Mouse (Mus musculus) liver, embryonic 12.5 days (tissue): ENCODE data around the gene Stag1. TPM values are rescaled to one million over a fixed set of nuclear protein-coding genes. Genes with fewer than 3 reads are reported as not detected.

ENCODE experiments used
- ATAC-seq: fragments of 200-750 bp; cut with Nextera tagmentation; 2 replicates; pipeline ENCODE4 v1.8.0; 2017; ENCODE audit warnings: moderate number of reproducible peaks, mild to moderate bottlenecking, moderate library complexity
- H3K27ac ChIP-seq: fragments of 300-500 bp; sonication (generic); 2 replicates; pipeline ENCODE4 v1.5.1; 2016; ENCODE audit warnings: mild to moderate bottlenecking
- H3K27me3 ChIP-seq: fragments of 300-500 bp; sonication (generic); replicated peaks from 2 replicates; pipeline ENCODE4 v1.6.1; 2016; ENCODE audit warnings: mild to moderate bottlenecking, moderate library complexity
- H3K36me3 ChIP-seq: fragments of 300-500 bp; sonication (generic); 2 replicates; pipeline ENCODE4 v1.6.1; 2016; ENCODE audit warnings: mild to moderate bottlenecking, moderate library complexity
- H3K4me1 ChIP-seq: fragments of 300-500 bp; sonication (generic); 2 replicates; pipeline ENCODE4 v1.6.1; 2016
- H3K4me2 ChIP-seq: fragments of 300-500 bp; sonication (generic); 2 replicates; pipeline ENCODE4 v1.6.1; 2016; ENCODE audit warnings: mild to moderate bottlenecking, moderate library complexity
- H3K4me3 ChIP-seq: fragments of 300-500 bp; sonication (generic); 2 replicates; pipeline ENCODE4 v1.5.1; 2016; ENCODE audit warnings: mild to moderate bottlenecking, moderate library complexity
- H3K9ac ChIP-seq: fragments of 300-500 bp; sonication (generic); 2 replicates; pipeline ENCODE4 v1.6.1; 2016; ENCODE audit warnings: mild to moderate bottlenecking, moderate library complexity
- H3K9me3 ChIP-seq: fragments of 300-500 bp; sonication (generic); replicated peaks from 2 replicates; pipeline ENCODE4 v1.6.1; 2016; ENCODE audit warnings: mild to moderate bottlenecking, moderate library complexity
- WGBS: fragments of 180-500 bp; shearing (Covaris S2); methylation state at CpG from one replicate; pipeline ENCODE4 v1.1.7; 2016; ENCODE audit not compliant: insufficient replicate concordance; 5-methylcytosine and 5-hydroxymethylcytosine counted together
- polyA plus RNA-seq: library from polyadenylated mRNA; unstranded; fragments of >200 nt; fragmentation: Nextera tagmentation; extraction: Ambion mirVana; gene quantifications from 2 replicates; pipeline ENCODE4 v1.2.1, GENCODE M21; 2016

Gene Stag1
- polyA plus RNA-seq, 1 experiment from 2014 or later, result 30.0 TPM

- 0 out of 2 replicates have a peak, but pooled peaks cover 4% of the 10 kb centered on the region for H3K36me3 ChIP-seq
- no peak overlapping the region for H3K9ac ChIP-seq
- no peaks in the 10 kb centered on the region for H3K27me3 ChIP-seq
- H3K4me2 ChIP-seq, result no peak overlapping the region
- H3K4me1 ChIP-seq, result peaks cover 28% of the 10 kb centered on the region
- WGBS, result 81% methylated on average over 2 of the region's 2 CpGs
- H3K4me3 ChIP-seq, result no peak overlapping the region
- H3K27ac ChIP-seq, result no peak overlapping the region
- no peak for ATAC-seq
- H3K9me3 ChIP-seq, result no peaks in the 10 kb centered on the region
Observed at GRCm38 (mm10) chr9:100647774-100648323, 50.3 kb downstream of the Stag1 start.

GRCm38 (mm10) chr9:100654104-100654503, 56.5 kb downstream of the Stag1 start:
- Histone ChIP-seq H3K27ac (no peak overlapping the region), H3K4me3 (no peak overlapping the region), H3K9me3 (no peaks in the 10 kb centered on the region), H3K4me1 (peaks cover 15% of the 10 kb centered on the region), H3K27me3 (no peaks in the 10 kb centered on the region), H3K4me2 (no peak overlapping the region), H3K9ac (no peak overlapping the region), H3K36me3 (no peaks in the 10 kb centered on the region)
- ATAC-seq, result no peak
- 78% methylated on average over 3 of the region's 3 CpGs for WGBS

- no peak for ATAC-seq
- Histone ChIP-seq H3K9ac (no peak overlapping the region), H3K27ac (no peak overlapping the region), H3K4me1 (peaks cover 20% of the 10 kb centered on the region), H3K4me2 (no peak overlapping the region), H3K27me3 (no peaks in the 10 kb centered on the region), H3K9me3 (no peaks in the 10 kb centered on the region), H3K36me3 (peaks cover 3% of the 10 kb centered on the region), H3K4me3 (no peak overlapping the region)
- 88% methylated on average over 4 of the region's 4 CpGs for WGBS
Observed at GRCm38 (mm10) chr9:100656058-100656457, 58.5 kb downstream of the Stag1 start.

GRCm38 (mm10) chr9:100660587-100660986, 63.0 kb downstream of the Stag1 start:
- Histone ChIP-seq H3K36me3 (peaks cover 10% of the 10 kb centered on the region), H3K27ac (no peak overlapping the region), H3K4me3 (no peak overlapping the region), H3K4me2 (no peak overlapping the region), H3K9me3 (no peaks in the 10 kb centered on the region), H3K4me1 (peaks cover 42% of the 10 kb centered on the region), H3K9ac (no peak overlapping the region), H3K27me3 (no peaks in the 10 kb centered on the region)
- ATAC-seq, result no peak

GRCm38 (mm10) chr9:100663473-100664134, 66.0 kb downstream of the Stag1 start:
- H3K9ac ChIP-seq, result peak overlapping the region; percentile 28; the same call in 1 of the 2 replicates
- 51% methylated on average over 4 of the region's 4 CpGs for WGBS
- no peaks in the 10 kb centered on the region for H3K27me3 ChIP-seq
- H3K9me3 ChIP-seq, result no peaks in the 10 kb centered on the region
- peaks cover 10% of the 10 kb centered on the region for H3K36me3 ChIP-seq
- peak; percentile 99 for ATAC-seq
- H3K4me3 ChIP-seq, result no peak overlapping the region
- peaks cover 27% of the 10 kb centered on the region for H3K4me1 ChIP-seq
- H3K27ac ChIP-seq, result peak overlapping the region; percentile 84
- H3K4me2 ChIP-seq, result peak overlapping the region; percentile 56

GRCm38 (mm10) chr9:100670151-100670550, 72.6 kb downstream of the Stag1 start:
- peaks cover 7% of the 10 kb centered on the region; the same call in 1 of the 2 replicates for H3K4me1 ChIP-seq
- H3K4me3 ChIP-seq, result no peak overlapping the region
- H3K27ac ChIP-seq, result no peak overlapping the region
- H3K4me2 ChIP-seq, result no peak overlapping the region
- no peaks in the 10 kb centered on the region for H3K27me3 ChIP-seq
- no peak for ATAC-seq
- H3K36me3 ChIP-seq, result no peaks in the 10 kb centered on the region
- 80% methylated on average over 5 of the region's 5 CpGs for WGBS
- no peak overlapping the region for H3K9ac ChIP-seq
- H3K9me3 ChIP-seq, result no peaks in the 10 kb centered on the region

GRCm38 (mm10) chr9:100679036-100679435, 81.4 kb downstream of the Stag1 start:
- Histone ChIP-seq H3K27ac (no peak overlapping the region), H3K36me3 (no peaks in the 10 kb centered on the region), H3K9me3 (no peaks in the 10 kb centered on the region), H3K9ac (no peak overlapping the region), H3K27me3 (no peaks in the 10 kb centered on the region), H3K4me1 (peaks cover 14% of the 10 kb centered on the region), H3K4me2 (no peak overlapping the region), H3K4me3 (no peak overlapping the region)
- ATAC-seq, result peak; percentile 63; the same call in 1 of the 2 replicates

- Histone ChIP-seq H3K4me2 (no peak overlapping the region), H3K4me3 (no peak overlapping the region), H3K36me3 (no peaks in the 10 kb centered on the region), H3K9ac (no peak overlapping the region), H3K27me3 (no peaks in the 10 kb centered on the region), H3K9me3 (no peaks in the 10 kb centered on the region), H3K27ac (no peak overlapping the region), H3K4me1 (peaks cover 14% of the 10 kb centered on the region)
- ATAC-seq, result no peak
Observed at GRCm38 (mm10) chr9:100682285-100682684, 84.7 kb downstream of the Stag1 start.

- Histone ChIP-seq H3K9ac (no peak overlapping the region), H3K27me3 (no peaks in the 10 kb centered on the region), H3K27ac (no peak overlapping the region), H3K4me2 (no peak overlapping the region), H3K4me1 (peaks cover 7% of the 10 kb centered on the region; the same call in 1 of the 2 replicates), H3K36me3 (no peaks in the 10 kb centered on the region), H3K4me3 (no peak overlapping the region), H3K9me3 (no peaks in the 10 kb centered on the region)
- ATAC-seq, result no peak
- 71% methylated on average over 3 of the region's 3 CpGs for WGBS
Observed at GRCm38 (mm10) chr9:100685769-100686487, 88.3 kb downstream of the Stag1 start.

- H3K9me3 ChIP-seq, result no peaks in the 10 kb centered on the region
- H3K4me3 ChIP-seq, result no peak overlapping the region
- H3K9ac ChIP-seq, result no peak overlapping the region
- no peak for ATAC-seq
- H3K4me2 ChIP-seq, result no peak overlapping the region
- H3K27ac ChIP-seq, result no peak overlapping the region
- H3K36me3 ChIP-seq, result no peaks in the 10 kb centered on the region
- H3K27me3 ChIP-seq, result no peaks in the 10 kb centered on the region
- 82% methylated on average over 3 of the region's 3 CpGs for WGBS
- peaks cover 29% of the 10 kb centered on the region for H3K4me1 ChIP-seq
Observed at GRCm38 (mm10) chr9:100689765-100690316, 92.2 kb downstream of the Stag1 start.

- Histone ChIP-seq H3K9ac (no peak overlapping the region), H3K4me3 (no peak overlapping the region), H3K27ac (no peak overlapping the region), H3K4me1 (peaks cover 39% of the 10 kb centered on the region), H3K36me3 (no peaks in the 10 kb centered on the region), H3K4me2 (no peak overlapping the region), H3K9me3 (no peaks in the 10 kb centered on the region), H3K27me3 (no peaks in the 10 kb centered on the region)
- peak; percentile 81 for ATAC-seq
- 4% methylated on average over 1 of the region's 1 CpGs for WGBS
Observed at GRCm38 (mm10) chr9:100692239-100692638, 94.6 kb downstream of the Stag1 start.

GRCm38 (mm10) chr9:100696537-100696936, 98.9 kb downstream of the Stag1 start:
- Histone ChIP-seq H3K4me2 (no peak overlapping the region), H3K4me1 (peaks cover 32% of the 10 kb centered on the region), H3K9ac (no peak overlapping the region), H3K9me3 (no peaks in the 10 kb centered on the region), H3K27me3 (no peaks in the 10 kb centered on the region), H3K4me3 (no peak overlapping the region), H3K36me3 (no peaks in the 10 kb centered on the region), H3K27ac (no peak overlapping the region)
- no peak for ATAC-seq
- 78% methylated on average over 2 of the region's 2 CpGs for WGBS
